Mouse (Mus musculus): ENCODE results near the gene Drd4.

DNA sequence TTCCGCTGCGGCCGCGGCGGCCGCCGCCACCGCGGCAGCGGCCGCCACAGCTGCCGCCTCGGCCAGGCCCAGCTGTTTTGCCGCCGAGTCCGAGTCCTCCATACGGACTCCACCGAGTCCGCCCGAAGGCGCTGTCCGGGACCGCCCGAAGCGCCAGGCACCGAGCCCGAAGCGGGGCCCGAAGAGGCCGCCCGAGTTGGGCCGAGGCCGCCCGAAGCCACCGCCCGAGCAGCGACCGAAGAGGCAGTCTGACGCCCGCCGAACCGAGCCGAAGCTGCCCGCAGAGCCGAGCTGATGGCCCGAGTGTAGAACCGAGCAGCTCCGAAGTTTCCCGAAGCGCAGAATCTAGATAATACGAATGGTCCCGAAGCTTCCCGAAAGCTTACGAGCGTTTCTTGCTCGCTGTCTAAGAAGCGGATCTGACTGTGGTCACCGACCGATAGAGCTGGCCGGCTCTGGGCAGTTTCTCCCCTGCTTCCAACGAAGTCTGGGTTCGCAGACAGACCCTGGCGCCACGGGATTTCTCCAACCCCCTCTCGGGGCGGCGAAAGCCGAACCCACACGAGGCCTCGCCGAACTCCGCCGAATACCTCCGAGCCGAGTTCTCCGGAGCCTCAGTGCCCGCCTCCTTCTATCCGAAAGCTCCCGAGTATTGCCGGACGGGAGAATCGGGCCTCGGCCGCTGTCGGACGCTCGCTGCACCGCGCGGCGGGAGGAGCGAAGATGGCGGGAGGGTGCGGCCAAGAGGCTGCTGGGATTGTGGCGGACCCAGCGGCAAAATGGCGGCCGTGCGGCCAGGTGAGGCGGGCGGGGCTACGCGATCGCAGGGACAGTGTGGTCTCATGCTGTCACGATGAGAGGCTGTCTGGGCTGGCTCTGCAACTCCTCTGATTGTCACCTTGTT is 35.9 kb downstream of the Drd4 start, which contains the start of the genes Deaf1 and Tmem80:
- no peak for TF ChIP-seq CTCF (IDR thresholded peaks at IDR 0.05; ENCODE audit: low read depth)
- no peak for TF ChIP-seq EP300 (IDR thresholded peaks at IDR 0.05; ENCODE audit: low read depth)
